Mouse (Mus musculus) testis, adult 2 months (tissue): ENCODE data around the gene Ifit1bl2. TPM values are rescaled to one million over a fixed set of nuclear protein-coding genes. Genes with fewer than 3 reads are reported as not detected.
"Not testable (repeated sequence)": the region's sequence is repeated elsewhere in the genome, so short reads cannot be mapped to it uniquely, and the experiment has no call there.

Source experiments
- H3K27ac ChIP-seq: fragments of 200-500 bp; 2 replicates; pipeline ENCODE4 v1.5.1; 2012; ENCODE audit warnings: low read depth, low read length; ENCODE audit not compliant: control insufficient read depth, insufficient read depth
- H3K27me3 ChIP-seq: fragments of 200-500 bp; 2 replicates; pipeline ENCODE4 v1.6.1; 2012; ENCODE audit warnings: mild to moderate bottlenecking, low read length, moderate library complexity; ENCODE audit not compliant: control insufficient read depth, insufficient read depth
- H3K36me3 ChIP-seq: fragments of 200-500 bp; 2 replicates; pipeline ENCODE4 v1.6.1; 2012; ENCODE audit warnings: mild to moderate bottlenecking, low read length; ENCODE audit not compliant: control insufficient read depth, insufficient read depth
- H3K4me1 ChIP-seq: fragments of 200-500 bp; 2 replicates; pipeline ENCODE4 v1.6.1; 2012; ENCODE audit warnings: low read length; ENCODE audit not compliant: control insufficient read depth, insufficient read depth
- H3K4me3 ChIP-seq: fragments of 200-500 bp; 2 replicates; pipeline ENCODE4 v1.5.1; 2012; ENCODE audit warnings: low read depth, mild to moderate bottlenecking, low read length, moderate library complexity, mixed read lengths; ENCODE audit not compliant: control insufficient read depth
- CTCF ChIP-seq: fragments of 200-500 bp; IDR thresholded peaks from 2 replicates; pipeline ENCODE4 v1.5.1; 2012; ENCODE audit warnings: low read depth, mild to moderate bottlenecking, inconsistent platforms, low read length, moderate library complexity; ENCODE audit not compliant: control insufficient read depth, insufficient read depth, insufficient replicate concordance
- POLR2A ChIP-seq: fragments of 200-500 bp; IDR thresholded peaks from 2 replicates; pipeline ENCODE4 v1.6.1; 2012; ENCODE audit warnings: low read depth, mild to moderate bottlenecking, inconsistent platforms, low read length, moderate library complexity; ENCODE audit not compliant: control insufficient read depth
- polyA plus RNA-seq: library from polyadenylated mRNA; depleted of rRNA; stranded (reverse); fragments of >200 nt; gene quantifications from 2 replicates; pipeline ENCODE4 v1.2.3, GENCODE M21; 2012

Gene Ifit1bl2
- polyA plus RNA-seq, 1 experiment: not detected

DNA sequence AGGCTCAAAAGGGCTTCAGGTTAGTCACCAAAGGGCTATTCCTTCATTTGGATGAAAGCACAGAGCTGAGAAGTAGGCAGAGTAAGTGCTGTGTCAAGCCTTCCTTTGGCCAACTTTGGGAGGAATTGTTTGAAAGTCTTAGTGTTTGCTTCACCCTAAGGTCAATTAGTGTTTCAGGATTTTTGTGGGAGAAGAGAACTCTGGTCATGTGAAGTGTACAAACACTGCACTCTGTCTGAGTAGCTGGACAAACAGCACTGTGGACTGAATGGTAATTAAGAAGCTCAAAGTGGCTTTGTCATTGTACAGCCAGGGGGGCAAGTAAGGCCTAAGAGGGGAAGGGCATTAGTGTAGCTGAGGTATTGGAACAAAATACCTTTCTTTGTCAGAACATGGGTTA, 9.1 kb downstream of the Ifit1bl2 start:
- no peak overlapping the region for H3K4me3 ChIP-seq
- H3K4me1 ChIP-seq: no peaks in the 10 kb centered on the region
- TF ChIP-seq POLR2A: no peak
- TF ChIP-seq CTCF: no peak
- no peak overlapping the region for H3K27ac ChIP-seq
- H3K36me3 ChIP-seq: no peaks in the 10 kb centered on the region
- H3K27me3 ChIP-seq: no peaks in the 10 kb centered on the region

DNA sequence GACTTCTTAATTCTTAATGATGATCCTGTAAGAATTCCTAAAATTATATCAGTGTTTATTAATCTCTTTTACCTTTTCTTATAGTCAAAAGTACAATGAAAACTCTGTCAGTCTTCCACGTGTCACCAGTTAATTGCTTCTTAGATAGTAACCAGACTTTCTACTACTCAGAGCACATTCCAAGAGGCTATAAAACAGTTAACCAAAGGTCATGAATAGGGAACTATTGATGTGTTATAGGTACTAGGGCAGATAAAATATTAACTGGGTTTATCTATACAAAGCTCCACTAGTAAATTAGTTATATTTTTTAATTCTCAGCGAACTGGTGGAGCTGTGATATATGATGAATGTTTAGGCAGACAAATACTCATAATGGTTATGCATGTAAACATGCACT, 13.0 kb downstream of the Ifit1bl2 start:
- no peak overlapping the region for H3K4me3 ChIP-seq
- TF ChIP-seq CTCF (no peak), POLR2A (no peak)

DNA sequence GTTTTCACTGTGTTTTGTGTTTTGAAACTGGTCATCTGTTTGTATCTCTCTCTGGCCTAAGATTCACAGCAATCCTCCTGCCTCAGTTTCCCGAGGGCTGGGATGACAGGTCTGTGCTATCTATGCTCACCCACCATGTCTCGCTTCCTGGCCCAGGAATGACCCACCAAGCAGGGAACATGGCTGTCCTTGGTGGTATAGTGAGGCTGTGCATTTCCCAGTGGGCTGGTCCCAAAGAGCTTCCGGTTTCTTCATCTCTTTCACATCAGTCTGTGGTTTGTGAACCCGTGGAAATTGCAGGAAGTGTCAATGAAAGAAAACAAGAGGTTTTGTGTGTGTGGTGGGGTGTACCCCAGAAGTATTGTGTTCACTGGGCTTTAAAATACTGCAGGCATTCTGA, 15.9 kb downstream of the Ifit1bl2 start:
- H3K27me3 ChIP-seq: no peaks in the 10 kb centered on the region
- TF ChIP-seq POLR2A (no peak), CTCF (no peak)
- no peak overlapping the region for H3K4me3 ChIP-seq
- H3K36me3 ChIP-seq: no peaks in the 10 kb centered on the region
- no peaks in the 10 kb centered on the region for H3K4me1 ChIP-seq
- no peak overlapping the region for H3K27ac ChIP-seq

More for the DNA sequence above, 13.0 kb downstream of the Ifit1bl2 start:
- Histone ChIP-seq H3K4me1 (no peaks in the 10 kb centered on the region), H3K36me3 (no peaks in the 10 kb centered on the region), H3K27ac (no peak overlapping the region), H3K27me3 (no peaks in the 10 kb centered on the region)

DNA sequence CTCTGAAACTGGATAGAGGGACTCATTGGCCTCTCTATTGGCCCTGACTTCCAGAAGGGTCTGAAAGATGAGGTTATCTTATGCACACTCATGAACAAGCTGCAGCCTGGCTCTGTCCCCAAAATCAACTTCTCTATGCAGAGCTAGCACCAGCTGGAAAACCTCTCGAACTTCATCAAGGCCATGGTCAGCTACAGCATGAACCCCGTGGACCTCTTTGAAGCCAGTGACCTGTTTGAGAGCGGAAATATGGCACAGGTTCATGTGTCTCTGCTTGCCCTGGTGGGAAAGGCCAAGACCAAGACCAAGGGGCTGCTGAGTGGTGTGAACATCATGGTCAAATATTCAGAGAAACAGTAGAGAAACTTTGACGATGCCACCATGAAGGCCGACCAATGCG, 16.8 kb downstream of the Ifit1bl2 start:
- Histone ChIP-seq H3K4me3 (no peak overlapping the region), H3K4me1 (no peaks in the 10 kb centered on the region), H3K27me3 (no peaks in the 10 kb centered on the region), H3K27ac (no peak overlapping the region), H3K36me3 (no peaks in the 10 kb centered on the region)
- TF ChIP-seq POLR2A: no peak
- TF ChIP-seq CTCF: no peak

DNA sequence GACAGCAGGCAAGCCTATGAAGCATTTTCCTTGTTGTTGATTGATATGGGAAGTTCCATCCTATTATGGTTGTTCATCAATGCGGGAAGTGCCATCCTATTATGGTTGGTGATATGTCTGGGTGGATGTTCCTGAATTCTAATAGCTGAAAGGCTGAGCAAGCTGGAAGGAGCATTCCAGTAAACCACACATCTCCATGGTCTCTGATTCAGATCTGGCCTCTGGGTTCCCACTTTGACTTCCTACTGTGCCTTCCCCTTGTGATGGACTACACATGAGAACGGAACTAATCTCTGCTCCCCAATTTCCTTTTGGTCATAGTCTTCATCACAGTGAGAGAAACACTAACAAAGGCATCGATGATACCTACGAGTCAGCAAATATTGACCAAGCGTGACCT, 19.7 kb downstream of the Ifit1bl2 start:
- Histone ChIP-seq H3K4me3 (no peak overlapping the region), H3K4me1 (no peaks in the 10 kb centered on the region), H3K27me3 (no peaks in the 10 kb centered on the region), H3K36me3 (no peaks in the 10 kb centered on the region), H3K27ac (no peak overlapping the region)
- TF ChIP-seq POLR2A (no peak), CTCF (no peak)

DNA sequence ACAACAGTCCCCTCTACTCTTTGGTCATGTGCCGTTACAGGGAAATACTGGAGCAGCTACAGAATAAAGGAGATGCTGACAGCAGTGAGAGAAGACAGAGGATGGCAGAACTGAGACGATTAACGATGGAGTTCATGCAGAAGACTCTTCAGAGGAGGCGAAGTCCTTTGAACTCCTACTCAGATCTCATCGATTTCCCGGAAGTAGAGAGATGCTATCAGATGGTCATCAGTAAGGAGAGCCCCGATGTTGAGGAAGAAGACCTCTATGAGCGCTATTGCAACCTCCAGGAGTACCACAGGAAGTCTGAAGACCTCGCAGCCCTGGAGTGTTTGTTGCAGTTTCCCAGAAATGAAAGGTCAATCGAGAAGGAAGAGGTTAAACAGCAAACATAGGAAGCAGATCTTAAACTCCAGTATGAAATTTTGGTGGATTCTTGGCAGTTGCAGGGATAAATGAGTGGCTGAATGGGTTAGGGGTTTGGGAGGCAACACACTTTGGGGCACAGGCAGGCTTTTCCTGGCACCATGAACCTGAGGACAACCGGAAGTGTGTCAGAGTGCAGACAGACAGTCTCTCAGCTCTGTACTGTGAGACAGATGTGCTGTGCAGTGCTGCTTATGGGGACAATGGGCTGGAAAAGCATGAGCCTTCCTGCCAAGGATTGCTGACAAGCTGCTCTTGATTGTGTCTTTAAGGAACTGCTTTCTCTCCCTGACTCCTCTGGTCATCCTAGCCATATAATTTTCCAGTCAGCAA, 28.1 kb downstream of the Ifit1bl2 start:
- H3K27ac ChIP-seq, H3K4me3 ChIP-seq, H3K36me3 ChIP-seq: not testable (repeated sequence)

DNA sequence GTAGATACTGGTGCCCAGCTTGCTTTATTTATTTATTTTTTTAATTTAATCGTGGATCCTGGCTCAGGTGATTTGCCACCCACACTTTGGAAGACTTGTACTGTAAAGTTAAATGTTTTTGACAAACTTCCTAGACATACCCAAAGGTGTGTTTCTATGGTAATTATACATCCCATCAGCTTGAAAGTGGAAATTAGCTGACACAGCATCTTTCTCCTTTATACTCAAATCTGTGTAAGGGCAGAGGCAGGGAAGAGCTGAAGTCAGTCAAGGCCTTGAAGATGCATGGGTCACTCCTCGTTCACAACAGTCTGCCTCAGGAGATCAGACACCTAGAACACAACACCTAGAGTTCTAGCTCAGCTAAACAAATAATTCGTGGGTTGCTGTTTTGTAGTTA, 30.4 kb downstream of the Ifit1bl2 start:
- H3K36me3 ChIP-seq, H3K27me3 ChIP-seq: not testable (repeated sequence)

More for the DNA sequence above, 28.1 kb downstream of the Ifit1bl2 start:
- not testable (repeated sequence) for H3K4me1 ChIP-seq, H3K27me3 ChIP-seq

DNA sequence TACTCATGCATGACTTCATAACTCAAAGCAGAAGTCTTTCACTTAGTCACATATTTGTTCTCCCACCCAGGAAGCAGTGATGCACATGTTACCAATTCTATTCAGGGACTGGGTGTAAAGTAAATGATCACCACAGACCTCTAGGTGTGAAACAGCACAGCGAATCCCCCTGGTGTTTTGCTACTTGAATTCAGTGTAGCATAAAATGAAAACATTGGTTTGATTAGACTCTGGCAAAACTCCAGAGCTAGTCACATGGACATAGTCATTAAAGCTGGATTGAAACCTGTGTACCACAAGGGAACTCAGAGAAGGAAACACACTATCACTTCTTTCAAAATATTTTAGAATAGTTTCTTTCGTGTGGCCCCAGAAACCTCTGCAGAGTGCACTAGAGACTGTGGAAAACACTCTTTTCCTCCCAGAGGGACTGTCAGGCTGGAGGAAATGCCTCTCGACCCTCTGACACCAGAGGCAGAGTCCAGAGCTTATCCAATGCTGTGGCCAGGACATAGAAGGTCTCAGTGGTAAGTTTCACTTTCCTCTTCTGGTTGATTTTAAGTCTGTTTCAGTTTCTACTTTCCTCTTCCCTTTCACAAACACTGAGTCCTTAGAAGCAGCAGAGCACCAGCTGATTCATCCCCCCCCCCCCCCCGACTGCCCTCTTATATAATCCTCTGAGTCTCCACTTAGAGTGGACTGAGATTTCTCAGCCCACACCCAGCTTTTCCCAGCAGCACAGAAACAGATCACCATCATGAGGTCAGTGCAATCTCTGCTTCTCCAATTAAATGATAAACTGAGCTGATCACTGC, 33.1 kb downstream of the Ifit1bl2 start, which contains the start of gene Ifit3b:
Gene Ifit3b (plus strand): TSS at position 734 of the 815 bp plus-strand sequence.
- H3K36me3 ChIP-seq, H3K4me1 ChIP-seq, H3K27me3 ChIP-seq, H3K27ac ChIP-seq, H3K4me3 ChIP-seq: not testable (repeated sequence)

More for the DNA sequence above, 30.4 kb downstream of the Ifit1bl2 start:
- H3K4me1 ChIP-seq, H3K4me3 ChIP-seq, H3K27ac ChIP-seq: not testable (repeated sequence)
